Mouse (Mus musculus) intestine, postnatal 0 days (tissue): ENCODE results near the gene Ndrg2. TPM values are rescaled to one million over a fixed set of nuclear protein-coding genes. Genes with fewer than 3 reads are reported as not detected.
"Not testable (repeated sequence)": the region's sequence is repeated elsewhere in the genome, so short reads cannot be mapped to it uniquely, and the experiment has no call there.

ENCODE experiments used
- ATAC-seq: fragments of 200-750 bp; cut with Nextera tagmentation; 2 replicates; pipeline ENCODE4 v1.8.0; 2017; ENCODE audit warnings: mild to moderate bottlenecking, moderate TSS enrichment, moderate library complexity
- H3K27ac ChIP-seq: fragments of 300-500 bp; sonication (generic); 2 replicates; pipeline ENCODE4 v1.5.1; 2014; ENCODE audit warnings: mild to moderate bottlenecking, low read depth, low read length, moderate library complexity
- H3K27me3 ChIP-seq: fragments of 300-500 bp; sonication (generic); replicated peaks from 2 replicates; pipeline ENCODE4 v1.6.1; 2014; ENCODE audit warnings: low read length, mixed read lengths; ENCODE audit not compliant: control insufficient read depth, insufficient read depth
- H3K36me3 ChIP-seq: fragments of 300-500 bp; sonication (generic); 2 replicates; pipeline ENCODE4 v1.6.1; 2014; ENCODE audit warnings: mild to moderate bottlenecking, moderate library complexity; ENCODE audit not compliant: control insufficient read depth, insufficient read depth
- H3K4me1 ChIP-seq: fragments of 300-500 bp; sonication (generic); replicated peaks from 2 replicates; pipeline ENCODE4 v1.6.1; 2014; ENCODE audit warnings: antibody characterized with exemption, low read length, mixed read lengths; ENCODE audit not compliant: control insufficient read depth, insufficient read depth
- H3K4me2 ChIP-seq: fragments of 300-500 bp; sonication (generic); replicated peaks from 2 replicates; pipeline ENCODE4 v1.6.1; 2014; ENCODE audit warnings: low read depth, mild to moderate bottlenecking, moderate library complexity
- H3K4me3 ChIP-seq: fragments of 300-500 bp; sonication (generic); 2 replicates; pipeline ENCODE4 v1.5.1; 2014; ENCODE audit warnings: low read depth, low read length
- H3K9ac ChIP-seq: fragments of 300-500 bp; sonication (generic); 2 replicates; pipeline ENCODE4 v1.6.1; 2014; ENCODE audit warnings: mild to moderate bottlenecking, low read depth, low read length
- H3K9me3 ChIP-seq: fragments of 300-500 bp; sonication (generic); 2 replicates; pipeline ENCODE4 v1.6.1; 2016; ENCODE audit warnings: mixed run types; ENCODE audit not compliant: control insufficient read depth
- CTCF ChIP-seq: sonication (generic); IDR thresholded peaks from 2 replicates; pipeline ENCODE4 v1.5.1; 2016; ENCODE audit warnings: low read depth, mild to moderate bottlenecking, control low read depth, antibody characterized with exemption, moderate library complexity
- WGBS: fragments of 180-500 bp; shearing (Covaris S2); extraction: QIAGEN DNeasy Blood & Tissue Kit; methylation state at CpG from one replicate; pipeline ENCODE4 v1.1.7; 2014; 5-methylcytosine and 5-hydroxymethylcytosine counted together
- polyA plus RNA-seq: library from polyadenylated mRNA; unstranded; fragments of >200 nt; fragmentation: Nextera tagmentation; extraction: Ambion mirVana; gene quantifications from 2 replicates; pipeline ENCODE4 v1.2.1, GENCODE M21; 2015

Gene Ndrg2
- polyA plus RNA-seq, 1 experiment from 2014 or later, result 27.1 TPM

GRCm38 (mm10) chr14:51939005-51939404 is 25.0 kb upstream of the Ndrg2 start:
- Histone ChIP-seq H3K9ac (no peak overlapping the region), H3K27me3 (no peaks in the 10 kb centered on the region), H3K36me3 (no peaks in the 10 kb centered on the region), H3K9me3 (0 out of 2 replicates have a peak, but pooled peaks cover 7% of the 10 kb centered on the region), H3K4me1 (no peaks in the 10 kb centered on the region), H3K4me2 (no peak overlapping the region), H3K4me3 (no peak overlapping the region), H3K27ac (no peak overlapping the region)
- no peak for TF ChIP-seq CTCF
- 84% methylated on average over 9 of the region's 9 CpGs for WGBS
- ATAC-seq, result no peak

- 22% methylated on average over 10 of the region's 10 CpGs for WGBS
- no peak overlapping the region for H3K4me3 ChIP-seq
- H3K9ac ChIP-seq, result no peak overlapping the region
- TF ChIP-seq CTCF, result no peak
- ATAC-seq, result peak; percentile 75
- no peaks in the 10 kb centered on the region for H3K36me3 ChIP-seq
- no peaks in the 10 kb centered on the region for H3K4me1 ChIP-seq
- no peak overlapping the region for H3K4me2 ChIP-seq
- 0 out of 2 replicates have a peak, but pooled peaks cover 3% of the 10 kb centered on the region for H3K9me3 ChIP-seq
- H3K27ac ChIP-seq, result peak overlapping the region; percentile 37; the same call in 1 of the 2 replicates
- H3K27me3 ChIP-seq, result no peaks in the 10 kb centered on the region
Measured at GRCm38 (mm10) chr14:51932092-51933020, 18.4 kb upstream of the Ndrg2 start.

- Histone ChIP-seq H3K36me3 (no peaks in the 10 kb centered on the region), H3K9ac (no peak overlapping the region), H3K9me3 (no peaks in the 10 kb centered on the region), H3K27ac (no peak overlapping the region), H3K4me3 (no peak overlapping the region), H3K4me2 (no peak overlapping the region), H3K4me1 (no peaks in the 10 kb centered on the region), H3K27me3 (no peaks in the 10 kb centered on the region)
- 29% methylated on average over 5 of the region's 5 CpGs for WGBS
- peak; percentile 58 for ATAC-seq
- TF ChIP-seq CTCF, result peak; percentile 90
Measured at GRCm38 (mm10) chr14:51930824-51931223, 16.9 kb upstream of the Ndrg2 start.

GRCm38 (mm10) chr14:51929968-51930367 is 16.0 kb upstream of the Ndrg2 start:
- ATAC-seq, result no peak
- no peaks in the 10 kb centered on the region for H3K4me1 ChIP-seq
- peak overlapping the region; percentile 24; the same call in 1 of the 2 replicates for H3K4me2 ChIP-seq
- TF ChIP-seq CTCF, result 0 out of 2 replicates have a peak, but pooled peaks have one; percentile 30
- no peaks in the 10 kb centered on the region for H3K27me3 ChIP-seq
- no peaks in the 10 kb centered on the region for H3K9me3 ChIP-seq
- H3K4me3 ChIP-seq, result no peak overlapping the region
- H3K27ac ChIP-seq, result no peak overlapping the region
- H3K36me3 ChIP-seq, result no peaks in the 10 kb centered on the region
- H3K9ac ChIP-seq, result 0 out of 2 replicates have a peak overlapping the region, but pooled peaks have one; percentile 7
- WGBS, result 60% methylated on average over 9 of the region's 9 CpGs

GRCm38 (mm10) chr14:51929309-51929943 is 15.5 kb upstream of the Ndrg2 start:
- Histone ChIP-seq H3K27me3 (no peaks in the 10 kb centered on the region), H3K4me3 (no peak overlapping the region), H3K9me3 (no peaks in the 10 kb centered on the region), H3K4me1 (no peaks in the 10 kb centered on the region), H3K27ac (no peak overlapping the region), H3K36me3 (no peaks in the 10 kb centered on the region), H3K9ac (no peak overlapping the region), H3K4me2 (no peak overlapping the region)
- ATAC-seq, result no peak
- WGBS, result 65% methylated on average over 8 of the region's 8 CpGs
- no peak for TF ChIP-seq CTCF

GRCm38 (mm10) chr14:51926930-51927329 is 13.0 kb upstream of the Ndrg2 start:
- not testable (repeated sequence) for H3K9me3 ChIP-seq, H3K36me3 ChIP-seq, H3K27ac ChIP-seq, H3K9ac ChIP-seq, ATAC-seq, H3K4me3 ChIP-seq, H3K4me1 ChIP-seq, H3K4me2 ChIP-seq, H3K27me3 ChIP-seq
- 94% methylated on average over 11 of the region's 11 CpGs for WGBS
